Mouse (Mus musculus) heart, adult 2 months (tissue): ENCODE measurements around the gene Rps8. TPM values are rescaled to one million over a fixed set of nuclear protein-coding genes. Genes with fewer than 3 reads are reported as not detected.

Experiments used
- DNase-seq, 2 experiments: peaks; one replicate each; pipeline ENCODE4 v3.0.0; 2021
- H3K27ac ChIP-seq: fragments of 200-600 bp; 2 replicates; pipeline ENCODE4 v1.8.1; 2022
- H3K27me3 ChIP-seq: fragments of 200-500 bp; 2 replicates; pipeline ENCODE4 v1.6.1; 2012; ENCODE audit warnings: mild to moderate bottlenecking, low read length, inconsistent platforms, mixed read lengths; ENCODE audit not compliant: control insufficient read depth, insufficient read depth
- H3K36me3 ChIP-seq: fragments of 200-500 bp; 2 replicates; pipeline ENCODE4 v1.6.1; 2012; ENCODE audit warnings: low read length, inconsistent platforms; ENCODE audit not compliant: control insufficient read depth, insufficient read depth
- H3K4me1 ChIP-seq: fragments of 200-500 bp; 2 replicates; pipeline ENCODE4 v1.6.1; 2011; ENCODE audit warnings: low read length; ENCODE audit not compliant: control insufficient read depth, insufficient read depth
- H3K4me3 ChIP-seq: fragments of 200-600 bp; 2 replicates; pipeline ENCODE4 v1.8.1; 2022
- H3K79me2 ChIP-seq: fragments of 200-500 bp; replicated peaks from 2 replicates; pipeline ENCODE4 v1.6.1; 2012; ENCODE audit warnings: mild to moderate bottlenecking, inconsistent platforms, low read length, moderate library complexity, mixed read lengths; ENCODE audit not compliant: control insufficient read depth, insufficient read depth
- H3K9ac ChIP-seq: fragments of 200-500 bp; 2 replicates; pipeline ENCODE4 v1.6.1; 2012; ENCODE audit warnings: low read depth, mild to moderate bottlenecking, control low read depth, inconsistent platforms, low read length, mixed read lengths
- CTCF ChIP-seq: fragments of 200-600 bp; IDR thresholded peaks from 2 replicates; pipeline ENCODE4 v1.8.1; 2022; ENCODE audit warnings: antibody characterized with exemption, mild to moderate bottlenecking, moderate library complexity
- EP300 ChIP-seq: fragments of 200-500 bp; IDR thresholded peaks from 2 replicates; pipeline ENCODE4 v1.6.1; 2011; ENCODE audit warnings: low read depth, low read length, control low read depth; ENCODE audit not compliant: insufficient read depth
- POLR2A ChIP-seq: fragments of 200-500 bp; IDR thresholded peaks from 2 replicates; pipeline ENCODE4 v1.6.1; 2011; ENCODE audit warnings: mild to moderate bottlenecking, low read depth, low read length, control low read depth; ENCODE audit not compliant: insufficient read depth
- WGBS: fragments of 180-500 bp; shearing (Covaris S2); methylation state at CpG from one replicate; pipeline ENCODE4 v1.1.7; 2018; 5-methylcytosine and 5-hydroxymethylcytosine counted together
- intact Hi-C: fragments of 180-260 bp; cut with DNase I; formaldehyde crosslinking; loops from one replicate; pipeline ENCODE4 v1.15.1; 2025
- polyA plus RNA-seq: library from polyadenylated mRNA; depleted of rRNA; stranded (reverse); fragments of >200 nt; gene quantifications from 2 replicates; pipeline ENCODE4 v1.2.3, GENCODE M21; 2012
- total RNA-seq, 2 experiments: library from RNA; stranded (reverse); gene quantifications; 2 replicates each; pipeline ENCODE4 v1.2.3; 2021

Rps8 gene
- total and polyA plus RNA-seq, 3 experiments: 315 to 608 (median 553) TPM

DNA sequence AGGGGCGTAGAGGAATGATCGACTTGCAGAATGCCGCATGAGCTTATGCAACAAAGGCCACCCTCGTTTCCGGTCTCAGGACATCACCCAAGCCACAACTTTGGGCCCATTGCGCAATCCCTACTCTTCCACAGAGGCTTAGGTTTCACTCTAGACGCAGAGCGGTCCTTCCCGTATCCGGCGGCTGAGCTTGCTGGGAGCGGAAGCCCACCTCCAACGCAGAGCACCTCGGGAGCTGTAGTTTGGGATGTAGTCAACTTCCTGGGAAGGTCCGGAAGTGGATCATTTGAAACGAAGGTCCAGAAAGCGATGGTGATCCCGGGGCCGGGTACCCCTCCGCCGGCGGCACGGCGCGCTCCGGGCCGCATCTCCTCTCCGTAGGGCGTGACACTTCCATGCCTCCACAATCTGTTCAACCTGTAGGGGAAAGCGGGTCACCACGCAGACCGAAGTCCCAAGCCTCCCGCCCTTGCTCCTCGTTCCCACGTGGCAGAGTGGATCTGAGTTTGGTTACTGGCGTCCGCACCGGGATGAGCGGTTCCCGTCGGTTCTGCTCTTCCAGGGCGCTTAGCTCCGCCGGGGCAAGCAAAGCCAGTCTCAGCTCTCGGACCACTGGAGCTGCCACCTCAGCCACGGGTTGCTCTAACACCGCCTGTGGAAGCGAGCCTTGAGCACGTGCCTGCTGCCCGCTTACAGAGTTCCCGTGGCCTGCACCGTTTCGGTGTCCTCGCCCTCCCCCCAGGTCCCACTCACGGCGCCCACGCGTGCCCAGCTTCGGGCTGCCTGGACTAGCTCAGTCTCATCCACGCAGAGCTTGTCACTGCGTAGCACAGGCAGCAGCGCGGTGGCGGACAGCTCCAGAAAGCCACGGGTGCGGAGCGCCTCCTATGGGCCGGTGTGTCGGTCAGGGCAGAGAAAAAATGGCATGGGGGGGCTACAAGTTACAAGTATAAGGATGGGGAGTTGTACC, 35.3 kb downstream of the Rps8 start:
- peak; percentile 92 to 97 for DNase-seq
- peaks cover 21% of the 10 kb centered on the region for H3K4me1 ChIP-seq
- no peaks in the 10 kb centered on the region for H3K36me3 ChIP-seq
- H3K27ac ChIP-seq: peak overlapping the region; percentile 98
- H3K9ac ChIP-seq: peak overlapping the region; percentile 78
- H3K27me3 ChIP-seq: no peaks in the 10 kb centered on the region
- intact Hi-C loops: loop anchor here (2.0 to 10.0 kb wide), 8 partner anchors 16 to 406 kb away; partner anchors contain the start of genes Eif2b3 and Kif2c
- TF ChIP-seq POLR2A (peak; percentile 94), CTCF (peak; percentile 87), EP300 (peak; percentile 100)
- under 1% methylated on average over 69 of the region's 69 CpGs for WGBS
- H3K4me3 ChIP-seq: peak overlapping the region; percentile 70
- H3K79me2 ChIP-seq: no peaks in the 10 kb centered on the region

DNA sequence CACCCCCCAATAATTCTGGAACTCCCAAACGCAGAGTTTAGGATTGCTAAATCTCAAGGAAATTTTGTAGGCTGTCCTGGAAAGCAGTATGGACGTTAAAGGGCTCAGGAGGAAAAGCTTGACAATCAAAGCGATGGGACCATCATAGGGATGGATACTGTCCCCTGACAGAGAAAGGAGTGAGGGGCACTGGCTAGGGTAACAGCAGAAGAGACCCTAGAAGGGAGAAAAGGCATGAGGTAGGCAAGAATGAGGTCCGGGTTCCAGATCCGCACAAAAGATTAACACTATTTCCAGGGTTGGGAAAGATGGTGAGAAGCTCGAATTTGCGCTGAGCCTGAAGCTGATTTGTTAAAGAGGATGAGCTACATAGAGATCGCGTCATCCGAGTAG, 36.0 kb downstream of the Rps8 start:
- intact Hi-C loops: loop anchor here (2.0 to 10.0 kb wide), 8 partner anchors 17 to 405 kb away; partner anchors contain the start of genes Eif2b3 and Kif2c
- Histone ChIP-seq H3K4me1 (peaks cover 17% of the 10 kb centered on the region), H3K36me3 (no peaks in the 10 kb centered on the region), H3K27me3 (no peaks in the 10 kb centered on the region), H3K27ac (peak overlapping the region; percentile 98), H3K9ac (peak overlapping the region; percentile 61), H3K4me3 (peak overlapping the region; percentile 70), H3K79me2 (no peaks in the 10 kb centered on the region)
- WGBS: 2% methylated on average over 10 of the region's 10 CpGs
- TF ChIP-seq EP300 (no peak), CTCF (no peak), POLR2A (no peak)
- DNase-seq: no peak

DNA sequence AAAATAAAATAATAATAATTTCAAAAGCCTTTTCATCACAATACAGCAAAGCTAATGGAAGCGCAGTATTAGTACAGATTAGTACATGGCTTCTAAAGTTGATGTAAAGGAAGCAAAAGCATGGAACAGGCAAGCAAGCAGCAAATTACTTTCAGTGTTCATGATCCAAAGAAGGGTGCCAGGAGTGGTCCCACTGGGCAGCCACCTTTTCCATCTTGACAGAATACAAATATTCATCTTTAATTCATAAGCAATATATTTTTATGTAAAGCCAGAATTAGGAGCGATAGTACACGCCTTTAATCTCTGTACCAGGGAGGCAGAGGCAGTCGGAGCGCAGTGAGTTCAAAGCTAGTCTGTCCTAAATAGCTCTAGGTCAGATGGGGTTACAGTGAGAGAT, 36.4 kb downstream of the Rps8 start:
- peaks cover 14% of the 10 kb centered on the region for H3K4me1 ChIP-seq
- intact Hi-C loops: loop anchor here (2.0 to 10.0 kb wide), 8 partner anchors 17 to 405 kb away; partner anchors contain the start of genes Eif2b3 and Kif2c
- peak overlapping the region; percentile 61; the same call in 1 of the 2 replicates for H3K9ac ChIP-seq
- WGBS: 73% methylated on average over 5 of the region's 5 CpGs
- H3K79me2 ChIP-seq: no peaks in the 10 kb centered on the region
- H3K27ac ChIP-seq: peak overlapping the region; percentile 98
- TF ChIP-seq EP300 (no peak), CTCF (no peak), POLR2A (no peak)
- no peak for DNase-seq
- H3K27me3 ChIP-seq: no peaks in the 10 kb centered on the region
- H3K4me3 ChIP-seq: peak overlapping the region; percentile 70
- H3K36me3 ChIP-seq: no peaks in the 10 kb centered on the region

DNA sequence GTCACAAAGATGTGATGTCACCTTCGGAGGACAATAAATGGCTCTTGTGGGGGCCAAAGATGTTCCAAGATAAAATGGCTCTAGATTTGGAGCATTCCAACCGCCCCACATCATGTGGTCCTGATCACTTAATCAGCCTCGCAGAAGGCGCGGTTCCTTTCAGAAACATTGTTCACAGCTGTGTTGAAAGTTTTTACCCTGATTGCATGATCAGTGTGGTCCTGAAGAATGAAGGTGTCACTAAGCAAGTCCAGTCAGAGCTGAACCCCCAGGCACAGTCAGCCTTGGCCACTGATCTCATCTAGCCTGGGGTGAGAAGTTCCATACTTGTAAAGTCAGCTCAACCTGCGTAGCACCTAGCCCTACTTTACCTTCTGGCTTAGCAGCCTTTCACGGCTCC, 38.1 kb downstream of the Rps8 start:
- no peaks in the 10 kb centered on the region for H3K36me3 ChIP-seq
- H3K4me3 ChIP-seq: no peak overlapping the region
- TF ChIP-seq CTCF (no peak), EP300 (no peak), POLR2A (no peak)
- no peak for DNase-seq
- WGBS: 90% methylated on average over 7 of the region's 7 CpGs
- H3K79me2 ChIP-seq: no peaks in the 10 kb centered on the region
- H3K27ac ChIP-seq: no peak overlapping the region
- no peak overlapping the region for H3K9ac ChIP-seq
- H3K27me3 ChIP-seq: no peaks in the 10 kb centered on the region
- intact Hi-C loops: no loop called here
- H3K4me1 ChIP-seq: peaks cover 7% of the 10 kb centered on the region

DNA sequence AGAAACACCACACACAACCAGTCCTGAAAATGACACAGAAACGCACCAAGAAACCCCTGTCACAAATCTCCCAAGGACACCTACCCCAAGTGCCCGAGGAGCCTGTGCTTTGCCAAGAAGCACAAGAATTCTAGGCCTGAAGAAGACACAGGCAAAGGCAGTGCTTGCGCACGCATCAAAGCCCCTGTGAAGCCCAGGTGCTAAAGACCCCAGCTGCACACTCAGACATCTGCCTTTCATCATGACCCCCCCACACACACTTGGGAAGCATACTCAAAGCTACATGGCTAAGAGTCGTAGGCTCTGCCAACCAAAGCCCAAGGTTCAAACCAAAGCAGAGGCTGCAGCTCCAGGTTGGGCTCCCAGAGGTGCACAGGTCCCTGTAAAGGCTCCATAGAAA, 40.5 kb downstream of the Rps8 start:
- 79% methylated on average over 5 of the region's 5 CpGs for WGBS
- H3K4me3 ChIP-seq: no peak overlapping the region

DNA sequence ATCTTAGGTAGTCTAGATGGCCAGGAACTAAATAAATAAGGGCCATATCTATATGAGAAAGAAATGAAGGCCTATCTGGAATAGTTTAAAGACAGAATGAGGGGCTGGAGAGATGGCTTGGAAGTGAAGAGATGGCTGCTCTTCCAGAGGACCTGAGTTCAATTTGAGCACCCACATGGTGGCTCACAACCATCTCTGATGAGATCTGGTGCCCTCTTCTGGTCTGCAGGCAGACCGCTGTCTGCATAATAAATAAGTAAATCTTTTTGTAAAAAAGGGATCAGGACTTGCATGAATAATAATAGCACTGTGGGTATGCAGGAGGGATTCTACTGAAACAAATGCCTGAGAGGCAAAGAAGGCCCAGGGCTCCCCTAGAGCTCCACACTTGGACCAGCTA, 42.8 kb downstream of the Rps8 start:
- no peaks in the 10 kb centered on the region for H3K36me3 ChIP-seq
- H3K9ac ChIP-seq: no peak overlapping the region
- intact Hi-C loops: no loop called here
- H3K79me2 ChIP-seq: no peaks in the 10 kb centered on the region
- no peak overlapping the region for H3K4me3 ChIP-seq
- no peak overlapping the region for H3K27ac ChIP-seq
- no peak for TF ChIP-seq POLR2A
- TF ChIP-seq CTCF: peak; percentile 25; the same call in 1 of the 2 replicates
- WGBS: 77% methylated on average over 1 of the region's 1 CpGs
- no peak for DNase-seq
- H3K27me3 ChIP-seq: no peaks in the 10 kb centered on the region
- H3K4me1 ChIP-seq: no peaks in the 10 kb centered on the region

More for the DNA sequence above, 40.5 kb downstream of the Rps8 start:
- Histone ChIP-seq H3K27ac (no peak overlapping the region), H3K36me3 (no peaks in the 10 kb centered on the region), H3K4me1 (peaks cover 3% of the 10 kb centered on the region), H3K9ac (no peak overlapping the region), H3K27me3 (no peaks in the 10 kb centered on the region), H3K79me2 (no peaks in the 10 kb centered on the region)
- no peak for DNase-seq
- intact Hi-C loops: no loop called here
- TF ChIP-seq EP300: no peak
- TF ChIP-seq CTCF: no peak
- no peak for TF ChIP-seq POLR2A
